Mouse (Mus musculus): ENCODE measurements around the gene 1600012H06Rik.
A peak's percentile ranks its signal among the peaks of the same experiment; 100 is the strongest.
"Not testable (repeated sequence)": the region's sequence is repeated elsewhere in the genome, so short reads cannot be mapped to it uniquely, and the experiment has no call there.

Gene 1600012H06Rik

GRCm38 (mm10) chr17:14943009-14943728 lies at the start of gene 1600012H06Rik, which contains the start of gene Wdr27:
1600012H06Rik (plus strand) TSS chr17:14943184.
Wdr27 (minus strand) TSS chr17:14943158.
- DNase-seq (ENCODE audit: low read depth), result peak; percentile 99

DNA sequence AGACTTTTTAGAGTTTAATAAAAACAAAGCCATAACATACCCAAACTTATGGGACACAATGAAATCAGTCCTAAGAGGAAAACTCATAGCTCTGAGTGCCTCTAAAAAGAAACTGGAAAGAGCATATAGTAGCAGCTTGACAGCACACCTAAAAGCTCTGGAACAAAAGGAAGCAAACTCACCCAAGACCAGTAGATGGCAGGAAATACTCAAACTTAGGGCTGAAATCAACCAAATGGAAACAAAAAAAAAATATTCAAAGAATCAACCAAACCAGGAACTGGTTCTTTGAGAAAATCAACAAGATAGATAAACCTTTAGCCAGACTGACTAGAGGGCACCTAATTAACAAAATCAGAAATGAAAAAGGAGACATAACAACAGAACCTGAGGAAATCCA lies 47.9 kb upstream of the 1600012H06Rik start:
- DNase-seq (ENCODE audit: low read depth), result not testable (repeated sequence)

DNA sequence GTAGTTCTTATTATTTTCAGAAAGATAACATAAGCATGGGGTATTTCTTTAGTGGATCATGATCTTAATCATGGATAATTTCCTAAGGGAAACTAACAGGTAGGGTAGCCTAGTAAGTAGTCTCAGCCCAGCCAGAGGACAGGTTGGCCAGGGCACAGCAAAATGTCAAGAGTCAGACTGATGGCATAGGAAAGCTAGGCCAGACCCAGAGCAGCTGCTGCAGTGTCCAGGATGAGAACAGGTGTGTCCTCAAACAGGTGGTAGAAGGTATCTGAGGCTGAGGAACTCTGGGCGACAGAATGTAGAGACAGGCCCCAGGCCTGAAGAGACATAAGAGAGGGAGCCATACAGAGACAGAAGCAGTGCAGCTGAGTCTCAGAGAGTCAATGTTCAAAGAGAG lies 44.0 kb upstream of the 1600012H06Rik start:
- no peak for DNase-seq (ENCODE audit: low read depth)

GRCm38 (mm10) chr17:14903212-14903611 lies 39.8 kb upstream of the 1600012H06Rik start:
- DNase-seq (ENCODE audit: low read depth), result no peak

DNA sequence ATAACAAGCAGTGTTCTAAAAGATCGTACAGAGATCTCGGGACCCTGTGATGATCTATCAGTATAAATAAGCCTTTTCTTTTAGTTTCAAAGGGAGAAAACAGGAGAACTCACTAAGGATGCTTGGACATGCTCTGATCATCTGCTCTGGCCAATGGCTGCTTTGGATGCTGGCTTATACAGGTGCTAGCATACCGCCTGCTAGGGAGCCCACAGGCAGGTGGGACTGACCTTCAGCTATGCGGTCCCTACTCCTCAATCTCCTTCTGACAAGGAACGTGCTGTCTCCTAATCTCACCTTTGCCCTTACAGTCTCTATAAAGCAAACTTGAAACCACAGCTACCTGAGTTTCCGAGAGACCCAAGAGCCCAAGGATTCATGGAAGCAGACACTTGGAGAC lies 38.8 kb upstream of the 1600012H06Rik start:
- no peak for DNase-seq (ENCODE audit: low read depth)

GRCm38 (mm10) chr17:14904637-14905265 lies 38.2 kb upstream of the 1600012H06Rik start:
- DNase-seq (ENCODE audit: low read depth), result peak; percentile 62

GRCm38 (mm10) chr17:14906611-14907010 lies 36.4 kb upstream of the 1600012H06Rik start:
- no peak for DNase-seq (ENCODE audit: low read depth)

DNA sequence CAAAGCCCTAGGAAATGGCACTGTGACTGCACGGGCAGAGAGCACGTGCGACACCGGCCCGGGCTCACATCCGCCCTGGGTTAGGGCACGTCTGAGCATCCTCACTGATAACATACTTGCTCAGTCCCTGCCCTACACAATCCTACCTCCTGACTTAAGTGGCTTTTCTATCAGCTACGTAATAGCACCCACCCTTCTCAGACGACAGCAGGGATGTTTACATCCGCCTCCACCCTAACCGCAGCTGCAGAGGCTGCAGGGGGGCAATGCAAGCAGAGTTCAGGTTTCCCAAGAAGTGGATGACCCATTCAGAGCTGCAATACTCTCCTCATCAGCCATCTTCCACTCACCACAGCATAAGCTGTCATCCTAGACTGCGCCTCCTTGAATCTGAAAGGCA lies 35.8 kb upstream of the 1600012H06Rik start:
- DNase-seq (ENCODE audit: low read depth), result no peak

- DNase-seq (ENCODE audit: low read depth), result no peak
Observed at GRCm38 (mm10) chr17:14909331-14909730, 33.7 kb upstream of the 1600012H06Rik start.

DNA sequence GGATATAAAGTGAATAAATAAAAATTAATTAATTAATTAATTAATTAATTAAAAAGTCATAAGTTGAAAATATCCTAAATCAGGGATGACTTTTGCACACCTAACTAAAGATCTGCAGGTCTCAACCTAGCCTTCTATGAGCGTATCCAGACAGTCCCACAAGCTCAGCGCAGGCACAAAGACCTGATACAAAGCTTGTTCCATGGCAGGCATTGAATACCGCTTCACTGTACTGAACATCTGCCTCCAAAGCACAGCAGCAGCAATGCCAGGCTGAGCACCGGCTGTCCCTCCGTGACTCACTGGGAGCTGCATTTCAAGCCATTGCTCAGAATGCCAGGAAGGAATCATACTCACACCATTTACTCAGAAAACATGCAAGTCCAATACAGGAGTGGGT lies 32.2 kb upstream of the 1600012H06Rik start:
- no peak for DNase-seq (ENCODE audit: low read depth)

- DNase-seq (ENCODE audit: low read depth), result peak; percentile 17
Observed at GRCm38 (mm10) chr17:14912420-14912819, 30.6 kb upstream of the 1600012H06Rik start.

DNA sequence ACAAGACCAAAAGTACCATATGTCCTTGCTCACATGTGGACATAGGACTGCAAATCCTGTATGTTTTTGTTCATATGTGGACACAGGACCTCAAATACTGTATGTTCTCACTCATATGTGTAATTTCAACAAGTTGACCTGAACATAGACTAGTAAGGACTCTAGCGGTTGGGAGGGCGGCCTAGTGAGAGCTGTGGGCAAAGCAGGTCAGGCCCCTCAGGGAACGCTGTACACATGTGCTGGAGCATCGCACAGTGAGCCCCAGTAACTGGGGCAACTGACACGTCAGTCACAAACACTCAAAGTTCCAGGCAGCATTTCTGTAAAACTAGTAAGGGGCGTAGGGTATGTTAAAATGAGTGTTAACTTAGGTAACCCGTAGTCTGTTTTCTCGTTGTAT lies 30.0 kb upstream of the 1600012H06Rik start:
- no peak for DNase-seq (ENCODE audit: low read depth)

GRCm38 (mm10) chr17:14914401-14914800 lies 28.6 kb upstream of the 1600012H06Rik start:
- DNase-seq (ENCODE audit: low read depth), result no peak

DNA sequence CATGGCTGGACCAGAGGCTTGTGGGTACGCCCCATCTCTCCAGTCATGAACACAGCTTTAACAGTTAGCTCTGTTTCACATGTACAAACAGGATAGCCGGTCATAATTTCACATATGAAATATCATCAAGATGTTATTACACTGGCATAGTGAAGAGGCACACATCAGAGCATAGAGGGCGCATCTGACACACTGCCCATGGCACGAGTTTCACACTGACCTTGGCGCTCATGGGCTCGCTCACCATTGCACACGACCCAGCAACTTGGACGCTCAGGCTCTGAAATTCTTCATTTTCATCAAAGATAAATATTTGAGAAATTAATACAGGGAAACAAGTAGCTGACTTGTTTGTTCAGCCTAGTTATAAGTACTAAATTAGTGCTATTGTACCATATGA lies 25.1 kb upstream of the 1600012H06Rik start:
- no peak for DNase-seq (ENCODE audit: low read depth)

DNA sequence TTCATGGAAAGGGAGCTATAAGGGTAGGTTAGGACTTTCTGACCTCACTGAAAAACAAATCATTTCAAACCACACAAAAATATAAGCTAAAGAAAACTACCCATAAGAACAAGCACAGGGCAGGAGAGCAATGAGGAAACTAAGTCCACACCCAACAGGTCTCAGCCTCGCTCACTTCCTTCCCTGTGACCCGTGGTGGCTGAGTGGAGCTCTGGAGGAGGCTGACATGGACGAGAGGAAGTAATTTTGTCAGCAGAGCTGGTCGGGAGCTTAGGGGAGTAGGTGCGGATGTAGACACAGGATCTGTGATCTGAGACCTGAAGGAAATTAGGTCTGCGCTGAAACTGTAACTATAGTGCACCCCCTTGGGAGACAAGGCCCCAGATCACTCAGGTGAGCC lies 21.4 kb upstream of the 1600012H06Rik start:
- no peak for DNase-seq (ENCODE audit: low read depth)

DNA sequence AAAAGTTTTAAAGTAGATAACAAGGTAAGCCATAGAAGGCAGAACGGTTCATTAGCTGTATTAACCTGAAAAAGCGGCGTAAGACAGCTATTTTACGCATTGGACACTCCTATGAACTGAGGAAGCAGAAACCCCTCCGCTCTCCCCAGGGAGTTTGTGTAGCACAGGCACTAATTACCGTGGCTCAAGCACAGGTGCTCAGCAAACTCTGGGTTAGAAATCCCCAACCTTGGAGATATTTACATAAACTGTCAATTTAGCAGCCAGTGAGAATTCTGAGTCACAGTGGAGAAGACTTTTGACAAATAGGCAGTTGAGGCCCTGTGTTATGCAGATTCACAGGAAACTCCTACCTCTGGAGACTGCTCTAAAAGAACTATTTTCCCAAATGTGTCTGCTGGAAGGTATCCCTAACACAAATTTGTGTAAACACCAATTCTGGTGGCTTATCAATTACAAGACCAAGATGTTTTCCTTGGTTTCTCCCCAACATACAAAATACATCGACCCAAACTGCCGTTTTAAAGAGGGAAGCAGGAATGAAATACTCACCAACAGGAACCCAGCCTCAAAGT lies 15.3 kb upstream of the 1600012H06Rik start:
- DNase-seq (ENCODE audit: low read depth), result no peak

DNA sequence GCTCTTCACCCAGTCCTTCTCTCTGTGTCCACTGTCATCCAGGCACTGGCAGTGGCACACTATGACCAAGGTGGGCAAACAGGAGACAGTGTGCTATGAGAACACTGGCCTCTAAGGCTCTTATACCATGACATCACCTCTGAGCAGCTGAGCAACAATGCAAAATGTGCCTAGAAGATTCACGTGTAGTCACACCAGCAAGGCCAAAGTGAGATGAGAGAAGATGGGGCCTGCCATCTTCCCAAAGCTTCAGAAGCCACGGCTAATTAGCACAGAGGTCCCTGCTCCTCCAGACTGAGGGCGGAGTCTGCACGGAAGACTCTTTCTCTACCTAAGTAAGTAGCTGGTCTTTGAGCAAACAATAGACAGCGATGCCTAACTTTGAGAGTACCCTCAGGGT lies 14.4 kb upstream of the 1600012H06Rik start:
- DNase-seq (ENCODE audit: low read depth), result no peak

DNA sequence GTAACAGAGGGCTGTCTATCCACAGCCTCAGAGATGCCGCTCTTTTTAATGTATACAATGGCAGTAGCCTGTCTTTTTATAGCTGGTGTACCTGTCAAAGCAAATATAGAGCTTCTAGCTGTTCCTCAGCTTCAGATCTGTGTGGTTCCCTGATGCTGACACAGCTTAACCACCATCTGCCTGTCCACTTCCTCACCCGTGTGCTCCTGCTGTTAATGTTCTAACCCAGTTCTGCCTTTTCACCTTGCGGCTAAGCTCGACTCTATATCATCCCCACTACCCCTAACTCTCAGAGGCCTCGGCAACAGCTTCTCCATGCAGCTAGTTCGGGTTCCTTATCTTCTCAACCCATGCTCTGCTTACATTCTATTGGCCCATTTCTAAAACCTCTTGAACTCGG lies 12.3 kb upstream of the 1600012H06Rik start:
- DNase-seq (ENCODE audit: low read depth), result no peak

- no peak for DNase-seq (ENCODE audit: low read depth)
Observed at GRCm38 (mm10) chr17:14931469-14931868, 11.5 kb upstream of the 1600012H06Rik start.

DNA sequence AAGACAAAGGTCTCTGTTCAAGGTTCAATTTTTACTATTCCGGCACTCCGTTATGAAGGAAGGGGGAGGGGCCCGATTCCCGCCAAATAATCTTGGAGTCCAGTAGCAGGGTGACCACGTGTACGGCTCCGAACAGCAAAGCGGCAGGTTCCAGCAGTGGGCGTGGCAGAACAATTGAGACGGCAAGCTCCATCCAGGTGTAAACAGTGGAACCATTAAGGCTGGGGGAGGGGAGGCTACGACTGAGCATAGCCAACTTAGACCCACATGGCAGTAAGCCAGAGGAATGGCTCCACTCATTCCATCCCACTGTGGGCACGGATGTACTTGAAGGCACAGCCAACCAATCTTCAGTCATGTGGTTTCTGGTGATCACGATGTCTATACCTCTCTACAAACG lies 7.7 kb upstream of the 1600012H06Rik start:
- not testable (repeated sequence) for DNase-seq (ENCODE audit: low read depth)

DNA sequence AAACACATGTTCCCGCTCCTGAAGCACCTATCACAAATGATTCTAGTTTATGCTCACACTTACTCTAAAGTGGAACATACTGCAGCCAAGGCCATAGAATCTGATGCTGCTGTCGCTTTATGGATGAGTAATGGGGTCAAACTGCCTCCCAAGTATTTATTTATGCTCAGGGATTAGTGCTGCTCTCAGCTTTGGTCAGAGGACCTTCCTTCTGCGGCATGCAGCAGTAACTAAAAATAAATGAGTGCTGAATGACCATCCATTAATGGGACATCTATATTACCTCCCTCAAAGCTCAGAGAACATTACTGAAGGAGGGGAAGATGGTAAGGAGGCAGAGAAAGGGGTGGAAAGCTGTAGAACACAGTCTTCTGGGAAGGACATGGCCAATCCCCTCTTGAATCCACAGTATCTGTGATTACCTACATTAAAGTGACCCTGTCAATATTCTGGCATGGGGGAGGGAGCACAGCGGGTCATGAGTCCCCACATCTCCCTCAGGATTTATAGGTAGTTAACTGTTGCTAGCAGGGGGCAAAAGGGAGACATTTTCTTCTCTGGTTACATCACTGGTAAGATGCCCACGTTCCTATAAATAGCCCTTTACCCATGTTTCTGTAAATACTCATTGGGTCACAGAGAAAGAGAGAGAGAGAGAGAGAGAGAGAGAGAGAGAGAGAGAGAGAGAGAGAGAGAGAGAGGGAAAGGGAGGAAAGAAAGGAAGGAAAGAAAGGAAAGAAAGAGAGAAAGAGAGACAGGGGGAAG lies 7.0 kb upstream of the 1600012H06Rik start:
- DNase-seq (ENCODE audit: low read depth), result no peak

DNA sequence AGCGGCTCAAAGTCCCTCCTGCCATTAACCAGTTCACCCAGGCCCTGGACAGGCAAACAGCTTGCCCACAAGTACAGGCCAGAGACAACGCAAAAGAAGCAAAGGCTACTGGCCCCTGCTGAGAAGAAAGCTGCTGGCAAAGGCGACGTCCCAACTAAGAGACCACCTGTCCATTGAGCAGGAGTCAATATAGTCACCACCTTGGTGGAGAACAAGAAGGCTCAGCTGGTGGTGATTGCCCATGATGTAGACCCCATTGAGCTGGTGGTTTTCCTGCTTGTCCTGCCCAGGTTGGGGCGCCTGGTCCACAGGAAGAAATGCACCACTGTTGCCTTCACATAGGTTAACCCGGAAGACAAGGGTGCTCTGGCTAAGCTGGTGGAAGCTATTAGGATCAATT lies 803 bp upstream of the 1600012H06Rik start:
- not testable (repeated sequence) for DNase-seq (ENCODE audit: low read depth)

DNA sequence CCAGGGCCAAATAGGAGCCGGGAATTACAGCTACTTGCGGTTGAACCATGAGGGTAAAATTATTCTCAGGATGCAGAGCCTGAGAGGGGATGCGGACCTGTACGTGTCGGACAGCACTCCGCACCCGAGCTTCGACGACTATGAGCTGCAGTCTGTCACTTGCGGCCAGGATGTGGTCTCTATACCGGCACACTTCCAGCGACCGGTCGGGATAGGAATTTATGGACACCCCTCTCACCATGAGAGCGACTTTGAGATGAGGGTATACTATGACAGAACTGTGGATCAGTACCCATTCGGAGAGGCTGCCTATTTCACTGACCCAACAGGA lies 710 bp downstream of the 1600012H06Rik start:
- no peak for DNase-seq (ENCODE audit: low read depth)
